20 mouse cellular contexts compared by ENCODE assay signal in genomic region chr15:7100226-7100625, GRCm38 (mm10). TPM values are rescaled to one million over a fixed set of nuclear protein-coding genes. Genes with fewer than 3 reads are reported as not detected.
DNase-seq lines count a peak whose midpoint lies in the region; ATAC-seq and TF ChIP-seq lines count a peak whose summit lies in the region.
"Had no signal": no experiment of that assay in that cellular context is flagged by ENCODE, and none has a peak within 500 bp of the region (broad histone marks: within the 10 kb centered on the region; RNA-seq: fewer than 3 reads in every experiment).

No protein-coding gene starts in this region.

- intact Hi-C loops in heart, postnatal 25 days (cut with DNase I): no loop called here

- TF ChIP-seq CTCF in brain, embryonic 14.5 days (IDR thresholded peaks at IDR 0.05; ENCODE audit: borderline replicate concordance, extremely low read depth, insufficient read depth, insufficient read length): no peak

- TF ChIP-seq POLR2A in brain, embryonic 14.5 days (IDR thresholded peaks at IDR 0.05; ENCODE audit: borderline replicate concordance, extremely low read depth, insufficient read depth, insufficient read length, poor library complexity, severe bottlenecking): no peak

- ATAC-seq in granulocyte monocyte progenitor cell, adult 5-6 weeks (replicated peaks; ENCODE audit: poor library complexity, severe bottlenecking): no peak
- ATAC-seq: forebrain, embryonic 13.5 days; inflammation-experienced regulatory T-cells, adult 6 months had no signal

- DNase-seq in adrenal gland, adult 2 months: peak; percentile 64
- DNase-seq in adrenal gland, adult 18-20 months (ENCODE audit: low spot score in 2 of 2): no peak
- peak; percentile 18 for DNase-seq in right cerebral cortex, postnatal 25 days
- DNase-seq in right cerebral cortex, postnatal 14 days: no peak
- DNase-seq in brain, embryonic 14.5 days (ENCODE audit: low read depth): peak; percentile 42
- no peak for DNase-seq in urinary bladder, adult 18-20 months (ENCODE audit: low spot score in 2 of 2)
- no peak for DNase-seq in heart, postnatal 25 days (ENCODE audit: low spot score)
- DNase-seq: cerebellum, adult 11 months; cerebellum, postnatal 36 days; gastrocnemius, postnatal 36 days; kidney, adult 2 months; kidney, postnatal 25 days; left cerebral cortex, postnatal 4 days; liver; lung, postnatal 10 days; thymus, postnatal 14 days had no signal

RNA-seq across cellular contexts. Expression of gene Lifr, which starts 9.8 kb away (rescaled TPM):
- 10 to 100 TPM; 31.3 to 52.2 TPM for total RNA-seq in adrenal gland, adult 2 months (2021)
- polyA plus RNA-seq in adrenal gland, adult 2 months (2012; rRNA removed): 18.5 and 28.6 TPM in 2 replicates
- 10 to 100 TPM; 39.1 to 43.0 TPM for total RNA-seq in adrenal gland, adult 18-20 months (2021)
- 3.1 and 11.8 TPM in 2 replicates for polyA plus RNA-seq in brain, embryonic 14.5 days (2012; rRNA removed)
- total RNA-seq in granulocyte monocyte progenitor cell, adult 5-6 weeks (2014; fragmentation: Nextera tagmentation): not detected in 2 replicates
- 0.15 and 1.3 TPM in 2 replicates for total RNA-seq in granulocyte monocyte progenitor cell, adult 5-6 weeks (2017)
- 10 to 100 TPM; 53.8 to 63.4 TPM for total RNA-seq in heart, postnatal 25 days (2021)
- total RNA-seq: MEL had no signal

Comparison
In these comparisons a context has a peak if more than half of its experiments do, and no peak if none do; other contexts are left out.
1. DNase-seq: peak in adrenal gland, adult 2 months (single experiment), right cerebral cortex, postnatal 25 days (single experiment) and brain, embryonic 14.5 days (single experiment); none in adrenal gland, adult 18-20 months (0 of 2), right cerebral cortex, postnatal 14 days (single experiment), urinary bladder, adult 18-20 months (0 of 2) and heart, postnatal 25 days (single experiment).
2. RNA of gene Lifr, which starts 9.8 kb away (total RNA-seq): 53.8 to 63.4 TPM in heart, postnatal 25 days, 31.3 to 52.2 TPM in adrenal gland, adult 2 months and 39.1 to 43.0 TPM in adrenal gland, adult 18-20 months; 0.15 to 1.3 TPM in granulocyte monocyte progenitor cell, adult 5-6 weeks; every median in the first group is over 10 times any median in the second.